Mouse (Mus musculus) heart, embryonic 11.5 days (tissue): ENCODE measurements around the gene Runx2. TPM values are rescaled to one million over a fixed set of nuclear protein-coding genes. Genes with fewer than 3 reads are reported as not detected.
A peak's percentile ranks its signal among the peaks of the same experiment; 100 is the strongest.

Source experiments
- ATAC-seq: fragments of 200-750 bp; cut with Nextera tagmentation; replicated peaks from 2 replicates; pipeline ENCODE4 v1.8.0; 2017; ENCODE audit warnings: moderate library complexity; ENCODE audit not compliant: insufficient number of reproducible peaks, low FRiP score, low TSS enrichment
- H3K27ac ChIP-seq: fragments of 300-500 bp; sonication (generic); 2 replicates; pipeline ENCODE4 v1.5.1; 2014; ENCODE audit warnings: mild to moderate bottlenecking, low read depth, low read length
- H3K27me3 ChIP-seq: fragments of 300-500 bp; sonication (generic); 2 replicates; pipeline ENCODE4 v1.6.1; 2014; ENCODE audit warnings: mild to moderate bottlenecking, low read length, mixed read lengths; ENCODE audit not compliant: control insufficient read depth, insufficient read depth
- H3K36me3 ChIP-seq: fragments of 300-500 bp; sonication (generic); 2 replicates; pipeline ENCODE4 v1.6.1; 2014; ENCODE audit warnings: mild to moderate bottlenecking, low read length, moderate library complexity, mixed read lengths; ENCODE audit not compliant: control insufficient read depth, insufficient read depth
- H3K4me1 ChIP-seq: fragments of 300-500 bp; sonication (generic); 2 replicates; pipeline ENCODE4 v1.6.1; 2014; ENCODE audit warnings: low read length; ENCODE audit not compliant: control insufficient read depth, insufficient read depth
- H3K4me2 ChIP-seq: fragments of 300-500 bp; sonication (generic); 2 replicates; pipeline ENCODE4 v1.6.1; 2014; ENCODE audit warnings: mild to moderate bottlenecking, moderate library complexity
- H3K4me3 ChIP-seq: fragments of 300-500 bp; sonication (generic); 2 replicates; pipeline ENCODE4 v1.5.1; 2014; ENCODE audit warnings: low read depth, low read length
- H3K9ac ChIP-seq: fragments of 300-500 bp; sonication (generic); 2 replicates; pipeline ENCODE4 v1.6.1; 2014; ENCODE audit warnings: mild to moderate bottlenecking, low read depth, low read length, moderate library complexity
- H3K9me3 ChIP-seq: fragments of 300-500 bp; sonication (generic); replicated peaks from 2 replicates; pipeline ENCODE4 v1.6.1; 2016; ENCODE audit warnings: low read length; ENCODE audit not compliant: control insufficient read depth
- WGBS: fragments of 180-500 bp; shearing (Covaris S2); extraction: QIAGEN DNeasy Blood & Tissue Kit; methylation state at CpG from one replicate; pipeline ENCODE4 v1.1.7; 2014; ENCODE audit not compliant: insufficient replicate concordance; 5-methylcytosine and 5-hydroxymethylcytosine counted together
- polyA plus RNA-seq: library from polyadenylated mRNA; unstranded; fragments of >200 nt; fragmentation: Nextera tagmentation; extraction: Ambion mirVana; gene quantifications from 2 replicates; pipeline ENCODE4 v1.2.1, GENCODE M21; 2014

The Runx2 gene
- polyA plus RNA-seq, 1 experiment from 2014 or later, result 0.62 TPM

GRCm38 (mm10) chr17:44778141-44778540 is 36.5 kb downstream of the Runx2 start:
- 79% methylated on average over 5 of the region's 5 CpGs for WGBS
- Histone ChIP-seq H3K36me3 (no peaks in the 10 kb centered on the region), H3K9ac (no peak overlapping the region), H3K4me3 (peak overlapping the region; percentile 83), H3K4me2 (peak overlapping the region; percentile 67), H3K9me3 (no peaks in the 10 kb centered on the region), H3K27ac (no peak overlapping the region), H3K27me3 (no peaks in the 10 kb centered on the region), H3K4me1 (0 out of 2 replicates have a peak, but pooled peaks cover 5% of the 10 kb centered on the region)
- no peak for ATAC-seq

GRCm38 (mm10) chr17:44777337-44777804 is 37.2 kb downstream of the Runx2 start:
- H3K36me3 ChIP-seq, result no peaks in the 10 kb centered on the region
- peak overlapping the region; percentile 90 for H3K9ac ChIP-seq
- H3K4me3 ChIP-seq, result peak overlapping the region; percentile 83
- H3K4me2 ChIP-seq, result peak overlapping the region; percentile 67
- 2% methylated on average over 27 of the region's 35 CpGs for WGBS
- no peaks in the 10 kb centered on the region for H3K27me3 ChIP-seq
- peak; percentile 71 for ATAC-seq
- 0 out of 2 replicates have a peak, but pooled peaks cover 5% of the 10 kb centered on the region for H3K4me1 ChIP-seq
- peak overlapping the region; percentile 85 for H3K27ac ChIP-seq
- H3K9me3 ChIP-seq, result no peaks in the 10 kb centered on the region

DNA sequence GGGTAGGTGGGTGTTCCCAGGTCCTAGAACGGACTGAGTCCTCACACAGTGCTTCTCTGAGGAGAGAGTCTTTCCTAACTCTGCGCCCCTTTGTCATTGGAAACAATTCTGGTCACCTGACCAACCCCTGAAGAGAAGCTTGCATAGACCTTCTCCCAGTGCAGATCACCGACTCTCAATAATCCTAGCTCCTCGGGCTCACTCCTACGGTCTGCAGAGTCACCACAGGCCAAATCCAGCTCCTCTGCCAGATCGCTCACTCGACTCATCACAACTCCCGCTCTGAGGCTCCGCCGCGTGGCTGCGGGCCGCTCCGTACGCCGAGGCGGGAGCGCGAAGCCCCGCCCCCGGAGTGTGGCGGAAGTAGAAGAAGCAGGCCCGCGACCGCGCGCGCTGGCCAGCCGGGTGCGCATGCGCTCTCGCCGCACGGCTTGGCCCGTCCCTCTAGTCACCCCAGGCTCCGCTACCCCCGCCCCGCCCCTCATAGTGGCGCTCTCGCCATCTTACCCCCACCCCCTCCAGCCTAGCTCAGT is 37.8 kb downstream of the Runx2 start, which contains the start of gene Supt3:
Gene Supt3 (plus strand): TSS at position 415 of the 533 bp plus-strand sequence.
- Histone ChIP-seq H3K27me3 (no peaks in the 10 kb centered on the region), H3K27ac (peak within 1 kb of the TSS; percentile 85), H3K9me3 (no peaks in the 10 kb centered on the region), H3K4me1 (0 out of 2 replicates have a peak, but pooled peaks cover 5% of the 10 kb centered on the region), H3K4me3 (peak within 1 kb of the TSS; percentile 83), H3K36me3 (no peaks in the 10 kb centered on the region), H3K9ac (peak within 1 kb of the TSS; percentile 90), H3K4me2 (peak within 1 kb of the TSS; percentile 68)
- under 1% methylated on average over 38 of the region's 40 CpGs for WGBS
- peak; percentile 98 for ATAC-seq

- Histone ChIP-seq H3K4me2 (no peak overlapping the region), H3K36me3 (no peaks in the 10 kb centered on the region), H3K9ac (no peak overlapping the region), H3K4me1 (no peaks in the 10 kb centered on the region), H3K27ac (no peak overlapping the region), H3K27me3 (no peaks in the 10 kb centered on the region), H3K4me3 (no peak overlapping the region), H3K9me3 (no peaks in the 10 kb centered on the region)
- WGBS, result 81% methylated on average over 2 of the region's 2 CpGs
- no peak for ATAC-seq
Measured at GRCm38 (mm10) chr17:44772576-44772975, 42.0 kb downstream of the Runx2 start.

DNA sequence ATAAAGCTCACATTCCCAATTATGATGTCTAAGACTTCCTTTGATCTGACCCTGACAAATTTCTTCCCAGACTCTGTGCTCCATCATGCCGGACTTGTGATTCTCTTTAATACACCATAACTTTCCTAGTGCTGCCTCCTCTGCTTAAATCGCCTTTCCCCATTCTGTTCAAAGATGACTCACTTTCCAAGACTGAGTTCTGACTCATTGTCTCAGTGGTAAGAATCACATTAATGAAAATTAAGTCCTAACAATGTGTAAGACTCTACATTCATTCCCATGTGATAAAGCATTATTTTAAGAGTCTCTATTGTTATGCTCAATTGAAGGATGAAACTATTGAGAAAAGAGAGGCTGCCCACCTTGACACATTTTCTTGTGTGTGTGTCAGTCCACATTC is 43.7 kb downstream of the Runx2 start:
- Histone ChIP-seq H3K27ac (no peak overlapping the region), H3K4me3 (no peak overlapping the region), H3K9ac (no peak overlapping the region), H3K4me2 (no peak overlapping the region), H3K36me3 (no peaks in the 10 kb centered on the region), H3K9me3 (no peaks in the 10 kb centered on the region), H3K27me3 (no peaks in the 10 kb centered on the region), H3K4me1 (no peaks in the 10 kb centered on the region)
- no peak for ATAC-seq
- WGBS, result 76% methylated on average over 2 of the region's 2 CpGs

DNA sequence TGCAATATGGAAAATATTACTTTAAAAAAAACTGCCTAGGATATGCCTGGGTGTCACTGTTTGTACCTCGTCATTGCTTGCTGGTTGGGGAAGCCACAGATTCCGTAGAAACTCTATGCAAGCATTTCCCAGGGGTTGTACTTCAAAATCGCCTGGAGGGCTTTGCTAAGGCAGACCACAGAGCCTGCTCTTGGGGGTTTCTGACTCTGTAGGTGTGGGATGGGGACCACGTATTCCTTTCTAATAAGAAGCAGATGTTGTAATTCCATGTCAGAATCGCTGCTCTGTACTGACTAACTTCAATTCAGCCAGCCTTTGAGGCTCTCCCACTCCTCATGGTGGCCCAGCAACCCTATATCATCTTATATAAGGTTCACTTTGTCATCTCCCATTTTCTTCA is 46.1 kb downstream of the Runx2 start:
- H3K4me1 ChIP-seq, result no peaks in the 10 kb centered on the region
- no peaks in the 10 kb centered on the region for H3K36me3 ChIP-seq
- no peak overlapping the region for H3K4me2 ChIP-seq
- H3K27ac ChIP-seq, result no peak overlapping the region
- WGBS, result 52% methylated on average over 5 of the region's 5 CpGs
- H3K27me3 ChIP-seq, result no peaks in the 10 kb centered on the region
- no peak overlapping the region for H3K9ac ChIP-seq
- H3K4me3 ChIP-seq, result no peak overlapping the region
- ATAC-seq, result no peak
- no peaks in the 10 kb centered on the region for H3K9me3 ChIP-seq

GRCm38 (mm10) chr17:44767375-44767774 is 47.2 kb downstream of the Runx2 start:
- H3K4me3 ChIP-seq, result no peak overlapping the region
- 81% methylated on average over 1 of the region's 1 CpGs for WGBS
- no peaks in the 10 kb centered on the region for H3K36me3 ChIP-seq
- H3K27ac ChIP-seq, result no peak overlapping the region
- H3K4me1 ChIP-seq, result no peaks in the 10 kb centered on the region
- no peak for ATAC-seq
- no peak overlapping the region for H3K4me2 ChIP-seq
- H3K9ac ChIP-seq, result no peak overlapping the region
- H3K9me3 ChIP-seq, result no peaks in the 10 kb centered on the region
- H3K27me3 ChIP-seq, result no peaks in the 10 kb centered on the region

DNA sequence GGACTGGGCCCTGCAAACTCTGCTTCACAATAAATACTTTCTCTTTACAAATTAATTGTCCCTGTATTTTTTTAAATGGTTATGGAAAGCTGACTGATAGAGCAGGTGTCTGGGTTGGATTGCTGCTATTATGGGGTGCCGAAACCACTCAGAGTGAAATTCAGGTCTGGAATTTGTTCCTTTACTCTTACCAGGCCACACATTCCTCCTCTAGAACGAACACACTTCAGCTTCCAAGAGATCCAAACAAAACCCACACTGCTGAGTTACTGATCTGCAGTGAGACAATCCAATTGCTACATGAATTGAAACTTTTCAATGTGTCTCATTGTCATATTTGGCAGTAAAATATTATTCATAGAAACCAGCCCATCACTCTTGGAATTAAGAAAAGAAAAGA is 47.6 kb downstream of the Runx2 start:
- 56% methylated on average over 2 of the region's 2 CpGs for WGBS
- no peaks in the 10 kb centered on the region for H3K27me3 ChIP-seq
- ATAC-seq, result no peak
- H3K9ac ChIP-seq, result no peak overlapping the region
- H3K36me3 ChIP-seq, result no peaks in the 10 kb centered on the region
- H3K4me2 ChIP-seq, result no peak overlapping the region
- no peak overlapping the region for H3K4me3 ChIP-seq
- no peak overlapping the region for H3K27ac ChIP-seq
- no peaks in the 10 kb centered on the region for H3K4me1 ChIP-seq
- H3K9me3 ChIP-seq, result no peaks in the 10 kb centered on the region

DNA sequence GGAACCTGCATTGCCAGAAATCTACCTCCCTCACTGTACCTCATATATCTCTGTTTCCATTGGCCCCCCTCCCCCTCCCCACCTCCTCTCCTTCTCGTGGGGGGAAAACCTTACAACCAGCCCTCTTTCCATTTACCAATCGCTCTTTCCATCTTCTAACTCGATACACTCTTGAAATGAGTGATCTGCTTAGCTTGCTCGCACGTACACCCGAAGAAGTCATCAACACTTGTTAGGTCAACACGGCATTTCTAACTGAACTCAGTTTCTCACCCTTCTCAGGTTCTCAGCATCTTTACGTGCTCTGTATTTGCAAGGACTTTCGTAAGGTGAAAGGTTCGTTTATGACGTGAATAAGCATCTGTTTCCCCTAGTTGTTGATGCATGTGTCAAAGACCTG is 48.3 kb downstream of the Runx2 start:
- Histone ChIP-seq H3K4me3 (no peak overlapping the region), H3K4me1 (no peaks in the 10 kb centered on the region), H3K9ac (no peak overlapping the region), H3K4me2 (no peak overlapping the region), H3K27ac (no peak overlapping the region), H3K9me3 (no peaks in the 10 kb centered on the region), H3K27me3 (no peaks in the 10 kb centered on the region), H3K36me3 (no peaks in the 10 kb centered on the region)
- 79% methylated on average over 11 of the region's 11 CpGs for WGBS
- no peak for ATAC-seq
